Mouse (Mus musculus) hindbrain, embryonic 15.5 days (tissue): ENCODE measurements at regions not wholly inside any gene's neighbourhood (a gene's known extent, or its start where the extent isn't known, plus 50 kb on each side); places are given as distances from the start of the nearest gene placed in this dataset.

Experiments
- ATAC-seq: fragments of 200-750 bp; cut with Nextera tagmentation; 2 replicates; pipeline ENCODE4 v1.8.0; 2017; ENCODE audit warnings: low read depth, moderate number of reproducible peaks, moderate TSS enrichment; ENCODE audit not compliant: low FRiP score
- H3K27ac ChIP-seq: fragments of 300-500 bp; sonication (generic); replicated peaks from 2 replicates; pipeline ENCODE4 v1.5.1; 2015; ENCODE audit warnings: mild to moderate bottlenecking, inconsistent platforms
- H3K27me3 ChIP-seq: fragments of 300-500 bp; sonication (generic); 2 replicates; pipeline ENCODE4 v1.6.1; 2015; ENCODE audit warnings: control low read depth, inconsistent platforms
- H3K36me3 ChIP-seq: fragments of 300-500 bp; sonication (generic); 2 replicates; pipeline ENCODE4 v1.6.1; 2015; ENCODE audit warnings: control low read depth, inconsistent platforms
- H3K4me1 ChIP-seq: fragments of 300-500 bp; sonication (generic); replicated peaks from 2 replicates; pipeline ENCODE4 v1.6.1; 2015; ENCODE audit warnings: control low read depth, inconsistent platforms
- H3K4me2 ChIP-seq: fragments of 300-500 bp; sonication (generic); 2 replicates; pipeline ENCODE4 v1.6.1; 2015; ENCODE audit warnings: moderate library complexity, mild to moderate bottlenecking, inconsistent platforms
- H3K4me3 ChIP-seq: fragments of 300-500 bp; sonication (generic); 2 replicates; pipeline ENCODE4 v1.5.1; 2015; ENCODE audit warnings: mild to moderate bottlenecking, inconsistent platforms
- H3K9ac ChIP-seq: fragments of 300-500 bp; sonication (generic); 2 replicates; pipeline ENCODE4 v1.6.1; 2015; ENCODE audit warnings: inconsistent platforms
- H3K9me3 ChIP-seq: fragments of 300-500 bp; sonication (generic); 2 replicates; pipeline ENCODE4 v1.6.1; 2016; ENCODE audit warnings: control low read depth, inconsistent platforms
- WGBS: fragments of 180-500 bp; shearing (Covaris S2); methylation state at CpG from one replicate; pipeline ENCODE4 v1.1.7; 2015; 5-methylcytosine and 5-hydroxymethylcytosine counted together

DNA sequence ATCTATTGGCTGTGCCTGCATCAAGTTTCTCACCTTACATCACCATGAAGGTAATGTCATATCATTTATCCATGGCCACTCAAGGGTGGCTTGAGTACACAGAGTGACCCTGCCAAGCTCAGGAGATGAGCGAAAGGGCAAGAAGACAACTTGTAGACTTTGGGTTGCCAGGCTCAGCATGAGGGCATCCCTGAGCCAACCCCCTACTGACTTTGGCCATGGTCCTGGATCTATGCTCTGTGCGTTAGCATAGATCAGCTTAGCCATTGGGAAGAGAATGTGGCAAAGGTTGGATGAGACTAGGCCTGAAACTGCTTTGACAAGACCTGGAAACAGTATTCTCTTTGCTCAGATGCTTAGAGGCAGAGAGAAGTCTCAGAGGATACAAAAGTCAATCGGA lies 54.3 kb upstream of the Bcl6 start:
- Histone ChIP-seq H3K4me2 (no peak overlapping the region), H3K9me3 (no peaks in the 10 kb centered on the region), H3K4me3 (no peak overlapping the region), H3K36me3 (no peaks in the 10 kb centered on the region), H3K27ac (no peak overlapping the region), H3K9ac (no peak overlapping the region), H3K4me1 (no peaks in the 10 kb centered on the region), H3K27me3 (no peaks in the 10 kb centered on the region)
- ATAC-seq, result no peak
- WGBS, result 85% methylated on average over 3 of the region's 3 CpGs

DNA sequence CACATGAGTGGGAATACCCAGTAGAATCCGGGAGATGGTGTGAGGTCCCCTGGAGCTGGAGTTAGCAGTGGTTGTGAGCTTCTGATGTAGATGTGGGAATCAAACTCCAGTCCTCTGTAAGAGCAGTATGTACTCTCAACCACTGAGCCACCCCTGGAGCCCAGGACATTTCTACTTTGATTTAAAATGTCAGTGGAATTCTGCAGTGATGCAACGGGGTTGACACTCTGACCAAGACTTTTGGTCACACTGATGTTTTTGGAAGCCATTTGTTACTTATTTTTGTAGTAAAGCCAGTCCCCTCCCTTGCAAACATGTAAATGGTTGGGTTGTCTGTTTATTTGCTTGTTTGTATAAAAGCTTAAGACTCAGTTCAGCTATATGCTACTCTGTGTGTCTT lies 53.6 kb upstream of the Bcl6 start:
- H3K4me3 ChIP-seq, result no peak overlapping the region
- H3K4me1 ChIP-seq, result no peaks in the 10 kb centered on the region
- H3K9ac ChIP-seq, result no peak overlapping the region
- H3K36me3 ChIP-seq, result no peaks in the 10 kb centered on the region
- no peak overlapping the region for H3K27ac ChIP-seq
- WGBS, result 95% methylated on average over 2 of the region's 2 CpGs
- no peak overlapping the region for H3K4me2 ChIP-seq
- H3K27me3 ChIP-seq, result no peaks in the 10 kb centered on the region
- ATAC-seq, result no peak
- no peaks in the 10 kb centered on the region for H3K9me3 ChIP-seq

DNA sequence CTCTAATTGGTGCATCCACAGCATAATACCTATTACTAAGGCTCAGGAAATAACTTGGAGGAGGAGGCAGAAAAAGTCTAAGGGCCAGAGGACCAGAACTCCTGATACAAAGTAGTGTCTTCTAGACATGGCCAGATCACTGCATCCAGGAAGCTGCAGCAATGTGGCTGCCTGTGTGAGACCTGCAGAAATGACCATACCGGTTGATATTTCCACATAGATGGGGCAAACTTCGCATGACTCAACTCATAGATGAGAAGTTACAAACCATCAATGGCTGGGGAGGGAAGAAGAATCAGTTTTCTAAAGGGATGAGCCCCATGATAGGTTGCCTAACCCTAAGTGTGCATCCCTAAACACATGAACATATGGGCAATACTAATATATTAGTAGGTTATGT lies 52.8 kb upstream of the Bcl6 start:
- H3K9me3 ChIP-seq, result no peaks in the 10 kb centered on the region
- ATAC-seq, result no peak
- H3K4me3 ChIP-seq, result no peak overlapping the region
- no peak overlapping the region for H3K27ac ChIP-seq
- WGBS, result 89% methylated on average over 2 of the region's 2 CpGs
- H3K4me2 ChIP-seq, result no peak overlapping the region
- no peak overlapping the region for H3K9ac ChIP-seq
- no peaks in the 10 kb centered on the region for H3K36me3 ChIP-seq
- no peaks in the 10 kb centered on the region for H3K4me1 ChIP-seq
- H3K27me3 ChIP-seq, result no peaks in the 10 kb centered on the region

DNA sequence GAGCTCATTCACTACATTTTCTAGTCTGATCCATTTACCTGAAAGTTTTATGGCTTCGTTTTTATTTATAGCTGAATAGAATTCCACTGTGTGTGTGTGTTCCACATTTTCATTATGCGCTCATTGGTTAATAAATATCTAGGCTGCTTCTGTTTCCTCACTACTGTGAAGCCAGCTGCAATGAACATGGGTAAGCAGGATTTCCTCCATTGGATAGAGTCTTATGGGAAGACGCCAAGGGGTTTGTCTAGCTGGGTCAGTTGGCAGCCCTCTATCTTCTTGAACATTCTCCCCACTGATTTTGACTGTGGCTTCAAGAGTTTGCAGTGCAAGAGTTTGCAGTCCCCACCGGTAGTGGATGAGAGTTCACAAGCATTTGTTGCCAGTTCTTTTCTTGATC lies 51.1 kb upstream of the Bcl6 start:
- no peak overlapping the region for H3K4me2 ChIP-seq
- H3K4me3 ChIP-seq, result no peak overlapping the region
- no peaks in the 10 kb centered on the region for H3K9me3 ChIP-seq
- no peak overlapping the region for H3K9ac ChIP-seq
- no peak for ATAC-seq
- WGBS, result 83% methylated on average over 4 of the region's 4 CpGs
- H3K36me3 ChIP-seq, result no peaks in the 10 kb centered on the region
- no peak overlapping the region for H3K27ac ChIP-seq
- H3K4me1 ChIP-seq, result no peaks in the 10 kb centered on the region
- no peaks in the 10 kb centered on the region for H3K27me3 ChIP-seq
